Comparison of ENCODE assay signal across 8 mouse cellular contexts in the genomic region with DNA sequence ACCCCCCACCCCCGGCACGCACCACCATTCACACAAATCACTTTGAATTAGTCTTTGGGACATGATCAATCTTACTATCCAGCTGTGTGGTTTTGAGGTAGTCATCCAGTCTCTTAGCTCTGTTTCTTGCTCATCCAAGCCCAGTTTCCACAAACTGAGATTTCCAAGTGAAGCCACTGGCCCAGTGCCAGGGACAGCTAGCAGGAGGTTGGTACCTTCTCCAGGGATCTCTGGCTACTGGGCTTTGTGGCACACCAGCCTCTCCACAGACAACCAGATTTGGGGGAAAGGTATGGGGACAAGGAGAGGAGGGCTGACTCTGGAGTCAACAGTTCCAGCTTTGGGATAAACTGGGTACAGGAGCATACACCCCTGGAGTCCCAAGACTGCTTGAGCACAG. TPM values are rescaled to one million over a fixed set of nuclear protein-coding genes. Genes with fewer than 3 reads are reported as not detected.
DNase-seq lines count a peak whose midpoint lies in the region; ATAC-seq lines count a peak whose summit lies in the region.
"Had no signal": no experiment of that assay in that cellular context is flagged by ENCODE, and none has a peak within 500 bp of the region (broad histone marks: within the 10 kb centered on the region; RNA-seq: fewer than 3 reads in every experiment).

No protein-coding gene starts in this region.

- H3K27ac ChIP-seq in forebrain, embryonic 11.5 days (ENCODE audit: low read depth, low read length): no peak overlapping the region
- peak overlapping the region; percentile 85 for H3K27ac ChIP-seq in kidney, embryonic 15.5 days
- H3K27ac ChIP-seq in neural tube, embryonic 12.5 days: no peak overlapping the region
- H3K27ac ChIP-seq: macrophage had no signal

- peak; percentile 28 for DNase-seq in lung, postnatal 14 days
- no peak for DNase-seq in lung, postnatal 25 days (ENCODE audit: low spot score)
- no peak for DNase-seq in forebrain, embryonic 11.5 days (ENCODE audit: low spot score)
- no peak for DNase-seq in left cerebral cortex, adult 11 months (ENCODE audit: low spot score)
- no peak for DNase-seq in right cerebral cortex, adult 18-20 months

- peak overlapping the region; percentile 67 for H3K4me2 ChIP-seq in forebrain, embryonic 11.5 days (ENCODE audit: low read depth, low read length, severe bottlenecking)
- peak overlapping the region; percentile 61 for H3K4me2 ChIP-seq in kidney, embryonic 15.5 days
- peak overlapping the region; percentile 53 for H3K4me2 ChIP-seq in neural tube, embryonic 12.5 days (replicated peaks)

- peak overlapping the region; percentile 26; the same call in 1 of the 2 replicates for H3K4me3 ChIP-seq in forebrain, embryonic 11.5 days (ENCODE audit: low read depth, low read length)
- H3K4me3 ChIP-seq in kidney, embryonic 15.5 days (replicated peaks): peak overlapping the region; percentile 35
- H3K4me3 ChIP-seq in neural tube, embryonic 12.5 days: no peak overlapping the region

- no peaks in the 10 kb centered on the region for H3K9me3 ChIP-seq in forebrain, embryonic 11.5 days (ENCODE audit: control insufficient read depth, low read length)
- H3K9me3 ChIP-seq in kidney, embryonic 15.5 days (replicated peaks): no peaks in the 10 kb centered on the region
- H3K9me3 ChIP-seq in neural tube, embryonic 12.5 days: no peaks in the 10 kb centered on the region

- no peaks in the 10 kb centered on the region for H3K27me3 ChIP-seq in forebrain, embryonic 11.5 days (ENCODE audit: control insufficient read depth, insufficient read depth, low read length)
- no peaks in the 10 kb centered on the region for H3K27me3 ChIP-seq in kidney, embryonic 15.5 days
- H3K27me3 ChIP-seq in neural tube, embryonic 12.5 days (replicated peaks): no peaks in the 10 kb centered on the region

- ATAC-seq in forebrain, embryonic 11.5 days (replicated peaks; ENCODE audit: low FRiP score): no peak
- ATAC-seq in kidney, embryonic 15.5 days (replicated peaks; ENCODE audit: low FRiP score): no peak
- ATAC-seq in neural tube, embryonic 12.5 days (ENCODE audit: low FRiP score, low read depth): no peak

- peaks cover 7% of the 10 kb centered on the region; the same call in 1 of the 2 replicates for H3K4me1 ChIP-seq in forebrain, embryonic 11.5 days (replicated peaks; ENCODE audit: control insufficient read depth, insufficient read depth, low read length)
- peaks cover 32% of the 10 kb centered on the region for H3K4me1 ChIP-seq in kidney, embryonic 15.5 days
- peaks cover 18% of the 10 kb centered on the region for H3K4me1 ChIP-seq in neural tube, embryonic 12.5 days

- no peaks in the 10 kb centered on the region for H3K36me3 ChIP-seq in forebrain, embryonic 11.5 days (ENCODE audit: control insufficient read depth, insufficient read depth, low read length)
- no peaks in the 10 kb centered on the region for H3K36me3 ChIP-seq in kidney, embryonic 15.5 days
- H3K36me3 ChIP-seq in neural tube, embryonic 12.5 days: no peaks in the 10 kb centered on the region

- no peak overlapping the region for H3K9ac ChIP-seq in forebrain, embryonic 11.5 days (ENCODE audit: low read length)
- no peak overlapping the region for H3K9ac ChIP-seq in kidney, embryonic 15.5 days
- no peak overlapping the region for H3K9ac ChIP-seq in neural tube, embryonic 12.5 days

- WGBS in forebrain, embryonic 11.5 days: 62% methylated on average over 2 of the region's 2 CpGs
- 28% methylated on average over 2 of the region's 2 CpGs for WGBS in kidney, embryonic 15.5 days
- 34% methylated on average over 2 of the region's 2 CpGs for WGBS in neural tube, embryonic 12.5 days

RNA-seq across cellular contexts. Expression of gene Fndc11, which starts 0.5 kb away (rescaled TPM):
- 0.24 TPM in 1 of 2 replicates, not detected in the other for polyA plus RNA-seq in forebrain, embryonic 11.5 days (2014; fragmentation: Nextera tagmentation; extraction: Ambion mirVana)
- polyA plus RNA-seq in kidney, embryonic 15.5 days (2015; fragmentation: Nextera tagmentation; extraction: Ambion mirVana): 0.14 and 0.26 TPM in 2 replicates
- not detected in 2 replicates for polyA plus RNA-seq in neural tube, embryonic 12.5 days (2016; fragmentation: Nextera tagmentation; extraction: Ambion mirVana)
- polyA plus RNA-seq: macrophage had no signal

RNA-seq across cellular contexts. Expression of gene Srms, which starts 7.4 kb away (rescaled TPM):
- 0.12 TPM in 1 of 2 replicates, not detected in the other for polyA plus RNA-seq in forebrain, embryonic 11.5 days (2014; fragmentation: Nextera tagmentation; extraction: Ambion mirVana)
- polyA plus RNA-seq in kidney, embryonic 15.5 days (2015; fragmentation: Nextera tagmentation; extraction: Ambion mirVana): 0.24 and 0.45 TPM in 2 replicates
- 0.11 and 0.18 TPM in 2 replicates for polyA plus RNA-seq in neural tube, embryonic 12.5 days (2016; fragmentation: Nextera tagmentation; extraction: Ambion mirVana)
- polyA plus RNA-seq: macrophage had no signal

RNA-seq across cellular contexts. Expression of gene Ptk6, which starts 17.8 kb away (rescaled TPM):
- not detected in 2 replicates for polyA plus RNA-seq in forebrain, embryonic 11.5 days (2014; fragmentation: Nextera tagmentation; extraction: Ambion mirVana)
- 0.04 TPM in 1 of 2 replicates, not detected in the other for polyA plus RNA-seq in kidney, embryonic 15.5 days (2015; fragmentation: Nextera tagmentation; extraction: Ambion mirVana)
- not detected in 2 replicates for polyA plus RNA-seq in neural tube, embryonic 12.5 days (2016; fragmentation: Nextera tagmentation; extraction: Ambion mirVana)
- polyA plus RNA-seq: macrophage had no signal

RNA-seq across cellular contexts. Expression of gene Helz2, which starts 21.5 kb away (rescaled TPM):
- 0.68 and 0.90 TPM in 2 replicates for polyA plus RNA-seq in forebrain, embryonic 11.5 days (2014; fragmentation: Nextera tagmentation; extraction: Ambion mirVana)
- 1.3 and 1.6 TPM in 2 replicates for polyA plus RNA-seq in kidney, embryonic 15.5 days (2015; fragmentation: Nextera tagmentation; extraction: Ambion mirVana)
- 0.43 and 0.70 TPM in 2 replicates for polyA plus RNA-seq in neural tube, embryonic 12.5 days (2016; fragmentation: Nextera tagmentation; extraction: Ambion mirVana)

RNA-seq across cellular contexts. Expression of gene Ppdpf, which starts 33.3 kb away (rescaled TPM):
- 443 and 478 TPM in 2 replicates for polyA plus RNA-seq in forebrain, embryonic 11.5 days (2014; fragmentation: Nextera tagmentation; extraction: Ambion mirVana)
- polyA plus RNA-seq in kidney, embryonic 15.5 days (2015; fragmentation: Nextera tagmentation; extraction: Ambion mirVana): 315 and 330 TPM in 2 replicates
- 424 and 444 TPM in 2 replicates for polyA plus RNA-seq in neural tube, embryonic 12.5 days (2016; fragmentation: Nextera tagmentation; extraction: Ambion mirVana)
